Mouse (Mus musculus): ENCODE measurements around the gene Myh4. TPM values are rescaled to one million over a fixed set of nuclear protein-coding genes. Genes with fewer than 3 reads are reported as not detected.

The Myh4 gene
- 0.04 TPM in 2 replicates for total RNA-seq (2012; rRNA removed)
- total RNA-seq (2014; rRNA removed), result not detected in 2 replicates
- not detected in 2 replicates for polyA plus RNA-seq (2012; ENCODE audit: insufficient read length, low read depth)

DNA sequence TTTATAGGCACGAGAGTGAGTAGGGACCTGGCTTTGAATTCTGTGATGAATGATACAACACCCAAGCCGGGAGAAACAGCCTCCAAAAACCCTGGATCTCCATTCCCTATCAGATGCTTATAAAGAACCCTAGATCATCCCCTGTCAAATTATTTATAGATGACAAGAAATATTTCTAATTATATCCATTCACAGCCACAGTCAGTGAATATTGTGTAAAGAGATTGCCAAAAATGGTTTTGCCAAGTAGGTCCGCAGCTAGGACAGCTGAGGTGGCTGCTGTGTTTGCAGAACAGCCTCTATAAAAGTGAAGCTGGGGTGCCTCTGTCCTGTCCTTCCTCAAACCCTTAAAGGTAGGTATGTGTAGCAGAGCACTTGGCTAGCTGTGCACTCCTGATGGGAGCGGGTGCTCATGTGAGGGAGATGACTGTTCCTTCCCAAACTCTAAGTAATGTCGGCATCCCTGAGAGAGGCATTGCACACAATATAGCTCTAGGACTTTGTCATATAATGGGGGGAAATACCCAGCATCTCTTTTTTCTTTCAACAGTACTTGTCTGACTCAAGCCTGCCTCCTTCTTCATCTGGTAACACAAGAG is at the start of gene Myh4:
Gene Myh4, plus strand, starts transcription at position 549 of the 599 bp plus-strand sequence.
- dilution Hi-C loops (cut with MboI; ENCODE audit: extremely low pct_ligation_motif_present, extremely low pct_unique_long_range_greater_than_20kb, low sequenced_read_pairs) (no loop called here), in situ Hi-C loops (cut with MboI; ENCODE audit: low pct_ligation_motif_present, low pct_unique_long_range_greater_than_20kb, low sequenced_read_pairs) (no loop called here)
- H3K27me3 ChIP-seq (replicated peaks), result no peaks in the 10 kb centered on the region

DNA sequence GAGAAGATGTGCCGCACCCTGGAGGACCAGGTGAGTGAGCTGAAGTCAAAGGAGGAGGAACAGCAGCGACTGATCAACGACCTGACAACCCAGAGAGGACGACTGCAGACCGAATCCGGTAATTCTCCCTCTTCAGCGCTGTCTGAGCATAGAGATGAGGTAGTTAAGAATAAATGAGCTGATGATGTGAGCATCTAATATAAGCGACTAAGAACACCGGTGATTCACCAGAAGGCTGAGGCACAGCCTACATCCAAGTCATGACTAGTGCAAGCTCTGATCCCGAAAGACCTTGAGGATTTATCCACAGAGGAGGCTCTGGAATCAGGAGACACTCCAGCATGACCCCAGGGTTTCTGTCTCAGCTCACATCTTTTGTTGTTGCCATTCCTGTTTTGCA is 47.5 kb upstream of the Myh4 start:
- no peak for DNase-seq (ENCODE audit: extremely low read depth)
- no peak overlapping the region for H3K4me2 ChIP-seq (ENCODE audit: insufficient read depth, low read depth, poor library complexity, severe bottlenecking)
- in situ Hi-C loops (cut with MboI; ENCODE audit: low pct_ligation_motif_present, low pct_unique_long_range_greater_than_20kb, low sequenced_read_pairs), result no loop called here
- H3K4me1 ChIP-seq (ENCODE audit: control insufficient read depth in 1 of 2, insufficient read depth in 2 of 2), result peaks cover 0 to 2% of the 10 kb centered on the region in 2 experiments; a peak in 1 of 4 replicates
- no peaks in the 10 kb centered on the region for H3K79me2 ChIP-seq (replicated peaks; ENCODE audit: control insufficient read depth, extremely low read depth, insufficient read depth, poor library complexity, severe bottlenecking)
- H3K27me3 ChIP-seq (replicated peaks), result no peaks in the 10 kb centered on the region
- dilution Hi-C loops (cut with MboI; ENCODE audit: extremely low pct_ligation_motif_present, extremely low pct_unique_long_range_greater_than_20kb, low sequenced_read_pairs), result no loop called here
- H3K9me3 ChIP-seq (replicated peaks; ENCODE audit: low read length), result no peaks in the 10 kb centered on the region
- H3K36me3 ChIP-seq (replicated peaks in 1 of 2; ENCODE audit: control insufficient read depth in 1 of 2, insufficient read depth in 1 of 2, low read length in 1 of 2), result no peaks in the 10 kb centered on the region
- TF ChIP-seq JUND (conservative IDR thresholded peaks at IDR 0.05; ENCODE audit: low read depth, low read length) (no peak), MAFK (IDR thresholded peaks at IDR 0.05; ENCODE audit: insufficient replicate concordance, low read length) (no peak), PAX5 (IDR thresholded peaks at IDR 0.05; ENCODE audit: low read length) (no peak)
- H3K4me3 ChIP-seq (replicated peaks in 1 of 3; ENCODE audit: low read depth in 2 of 3, low read length in 2 of 3, poor library complexity in 1 of 3), result no peak overlapping the region
- no peak overlapping the region for H3K27ac ChIP-seq (ENCODE audit: insufficient read depth, low read depth)
- no peak overlapping the region for H3K9ac ChIP-seq (ENCODE audit: insufficient read depth, low read depth)

More for the DNA sequence above, at the start of gene Myh4:
- no peak within 1 kb of the TSS for H3K9ac ChIP-seq (ENCODE audit: insufficient read depth, low read depth)
- TF ChIP-seq E2F4 (IDR thresholded peaks at IDR 0.05; ENCODE audit: insufficient replicate concordance, low read depth, low read length), result no peak
- TF ChIP-seq MXI1 (IDR thresholded peaks at IDR 0.05; ENCODE audit: low read depth, low read length), result no peak
- TF ChIP-seq MAFK (IDR thresholded peaks at IDR 0.05; ENCODE audit: insufficient replicate concordance, low read length), result no peak
- TF ChIP-seq CTCF (conservative IDR thresholded peaks at IDR 0.05 in 1 of 2, IDR thresholded peaks at IDR 0.05 in 1 of 2; ENCODE audit: low read depth in 2 of 2, low read length in 2 of 2), result no peak
- TF ChIP-seq USF2 (conservative IDR thresholded peaks at IDR 0.05; ENCODE audit: low read depth, low read length), result no peak
- no peak for TF ChIP-seq EP300 (IDR thresholded peaks at IDR 0.05; ENCODE audit: low read length)
- no peak for TF ChIP-seq NRF1 (IDR thresholded peaks at IDR 0.05; ENCODE audit: low read depth, low read length)
- no peak for TF ChIP-seq ZNF384 (IDR thresholded peaks at IDR 0.05; ENCODE audit: low read depth, low read length)
- TF ChIP-seq TBP (conservative IDR thresholded peaks at IDR 0.05; ENCODE audit: low read depth, low read length), result no peak
- TF ChIP-seq ELF1 (IDR thresholded peaks at IDR 0.05; ENCODE audit: low read depth, low read length), result no peak
- no peak for TF ChIP-seq ZKSCAN1 (IDR thresholded peaks at IDR 0.05; ENCODE audit: borderline replicate concordance, low read depth, low read length)
- no peak within 1 kb of the TSS for H3K27ac ChIP-seq (ENCODE audit: insufficient read depth, low read depth)
- no peaks in the 10 kb centered on the region for H3K79me2 ChIP-seq (replicated peaks; ENCODE audit: control insufficient read depth, extremely low read depth, insufficient read depth, poor library complexity, severe bottlenecking)
- DNase-seq (ENCODE audit: extremely low read depth), result no peak
- H3K4me1 ChIP-seq (ENCODE audit: control insufficient read depth in 1 of 2, insufficient read depth in 2 of 2), result peaks cover 0 to under 1% of the 10 kb centered on the region in 2 experiments; a peak in 1 of 4 replicates
- H3K4me3 ChIP-seq (replicated peaks in 1 of 3; ENCODE audit: low read depth in 2 of 3, low read length in 2 of 3, poor library complexity in 1 of 3), result no peak within 1 kb of the TSS
- no peaks in the 10 kb centered on the region for H3K36me3 ChIP-seq (replicated peaks in 1 of 2; ENCODE audit: control insufficient read depth in 1 of 2, insufficient read depth in 1 of 2, low read length in 1 of 2)
- H3K4me2 ChIP-seq (ENCODE audit: insufficient read depth, low read depth, poor library complexity, severe bottlenecking), result no peak within 1 kb of the TSS
- peaks cover 4% of the 10 kb centered on the region for H3K9me3 ChIP-seq (replicated peaks; ENCODE audit: low read length)

DNA sequence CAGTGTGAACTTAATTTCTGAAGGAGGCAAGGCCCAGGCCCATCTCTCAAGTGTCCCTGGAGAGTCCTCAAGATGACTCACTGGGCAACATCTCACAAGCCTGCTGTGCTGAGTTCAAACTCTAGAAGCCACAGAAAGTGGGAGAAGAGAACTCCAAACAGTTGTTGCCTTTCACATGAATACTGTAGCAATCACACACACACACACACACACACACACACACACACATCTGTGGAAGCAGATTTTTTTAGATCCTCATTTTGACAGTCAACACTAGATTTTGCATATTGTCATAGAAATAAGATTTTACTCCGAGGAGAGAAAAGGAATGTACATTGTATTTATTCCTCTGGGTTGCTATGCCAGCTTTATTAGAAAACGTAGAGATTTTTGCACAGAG is 47.0 kb upstream of the Myh4 start:
- Histone ChIP-seq H3K4me3 (replicated peaks in 1 of 3; ENCODE audit: low read depth in 2 of 3, low read length in 2 of 3, poor library complexity in 1 of 3) (no peak overlapping the region), H3K4me2 (ENCODE audit: insufficient read depth, low read depth, poor library complexity, severe bottlenecking) (no peak overlapping the region), H3K4me1 (ENCODE audit: control insufficient read depth in 1 of 2, insufficient read depth in 2 of 2) (peaks cover 0 to 2% of the 10 kb centered on the region in 2 experiments; a peak in 1 of 4 replicates), H3K27ac (ENCODE audit: insufficient read depth, low read depth) (no peak overlapping the region), H3K36me3 (replicated peaks in 1 of 2; ENCODE audit: control insufficient read depth in 1 of 2, insufficient read depth in 1 of 2, low read length in 1 of 2) (no peaks in the 10 kb centered on the region), H3K79me2 (replicated peaks; ENCODE audit: control insufficient read depth, extremely low read depth, insufficient read depth, poor library complexity, severe bottlenecking) (no peaks in the 10 kb centered on the region), H3K27me3 (replicated peaks) (no peaks in the 10 kb centered on the region), H3K9ac (ENCODE audit: insufficient read depth, low read depth) (no peak overlapping the region), H3K9me3 (replicated peaks; ENCODE audit: low read length) (no peaks in the 10 kb centered on the region)
- dilution Hi-C loops (cut with MboI; ENCODE audit: extremely low pct_ligation_motif_present, extremely low pct_unique_long_range_greater_than_20kb, low sequenced_read_pairs) (no loop called here), in situ Hi-C loops (cut with MboI; ENCODE audit: low pct_ligation_motif_present, low pct_unique_long_range_greater_than_20kb, low sequenced_read_pairs) (no loop called here)
- no peak for DNase-seq (ENCODE audit: extremely low read depth)
- TF ChIP-seq CHD1 (IDR thresholded peaks at IDR 0.05; ENCODE audit: low read depth, low read length), result no peak
- TF ChIP-seq GABPA (IDR thresholded peaks at IDR 0.05; ENCODE audit: insufficient replicate concordance, low read depth, low read length), result no peak
- no peak for TF ChIP-seq TBP (conservative IDR thresholded peaks at IDR 0.05; ENCODE audit: low read depth, low read length)
- no peak for TF ChIP-seq POLR2A (IDR thresholded peaks at IDR 0.05; ENCODE audit: low read depth, low read length)
- TF ChIP-seq ZNF384 (IDR thresholded peaks at IDR 0.05; ENCODE audit: low read depth, low read length), result no peak
- TF ChIP-seq ELF1 (IDR thresholded peaks at IDR 0.05; ENCODE audit: low read depth, low read length), result no peak
